Comparison of ENCODE assay signal across 13 mouse cellular contexts in the genomic region with DNA sequence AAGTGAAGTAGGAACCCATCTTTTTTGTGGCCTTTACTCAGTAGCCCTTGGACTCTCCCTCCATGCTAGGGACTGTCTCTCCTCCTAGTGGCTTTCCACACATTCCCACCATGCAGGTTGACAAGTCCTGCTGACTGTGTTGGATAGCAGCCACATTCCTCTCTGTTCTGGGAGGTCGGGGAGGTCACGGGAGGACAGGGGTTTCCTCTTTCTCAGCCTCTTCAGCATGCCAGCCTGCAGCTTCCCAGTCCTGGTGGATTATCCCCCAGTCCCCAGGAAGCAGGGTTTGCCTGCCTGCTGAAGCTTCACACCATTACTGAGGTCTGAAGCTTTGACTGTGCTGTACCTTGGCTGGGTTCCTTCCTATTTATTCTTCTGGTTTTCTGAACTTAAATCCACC. TPM values are rescaled to one million over a fixed set of nuclear protein-coding genes. Genes with fewer than 3 reads are reported as not detected.
DNase-seq lines count a peak whose midpoint lies in the region; ATAC-seq and TF ChIP-seq lines count a peak whose summit lies in the region.
"Had no signal": no experiment of that assay in that cellular context is flagged by ENCODE, and none has a peak within 500 bp of the region (broad histone marks: within the 10 kb centered on the region; RNA-seq: fewer than 3 reads in every experiment).

No protein-coding gene starts in this region.

- no peaks in the 10 kb centered on the region for H3K27me3 ChIP-seq in heart, adult 2 months (ENCODE audit: control insufficient read depth, insufficient read depth, low read length)
- H3K27me3 ChIP-seq in neural tube, embryonic 11.5 days (ENCODE audit: control insufficient read depth, insufficient read depth, low read length), result no peaks in the 10 kb centered on the region
- no peaks in the 10 kb centered on the region for H3K27me3 ChIP-seq in neural tube, embryonic 15.5 days (replicated peaks)
- no peaks in the 10 kb centered on the region for H3K27me3 ChIP-seq in heart, embryonic 10.5 days (ENCODE audit: insufficient read depth, poor library complexity, severe bottlenecking)

- WGBS in heart, adult 2 months, result 10% methylated on average over 2 of the region's 2 CpGs
- WGBS in neural tube, embryonic 11.5 days, result 29% methylated on average over 2 of the region's 2 CpGs
- whole genome bisulfite sequencing in neural tube, embryonic 15.5 days, result 33% methylated on average over 2 of the region's 2 CpGs
- 2% methylated on average over 2 of the region's 2 CpGs for WGBS in heart, embryonic 10.5 days

- no peak overlapping the region for H3K4me3 ChIP-seq in heart, adult 2 months
- H3K4me3 ChIP-seq in neural tube, embryonic 11.5 days (ENCODE audit: low read depth, low read length), result no peak overlapping the region
- no peak overlapping the region for H3K4me3 ChIP-seq in neural tube, embryonic 15.5 days (replicated peaks)
- H3K4me3 ChIP-seq in heart, embryonic 10.5 days, result no peak overlapping the region
- H3K4me3 ChIP-seq: embryonic facial prominence, embryonic 15.5 days; intestine, embryonic 15.5 days; liver, embryonic 12.5 days had no signal

- peak; percentile 15; the same call in 1 of the 2 replicates for TF ChIP-seq CTCF in heart, adult 2 months (IDR thresholded peaks at IDR 0.05)

- H3K4me2 ChIP-seq in neural tube, embryonic 11.5 days (ENCODE audit: low read depth), result no peak overlapping the region
- no peak overlapping the region for H3K4me2 ChIP-seq in neural tube, embryonic 15.5 days
- H3K4me2 ChIP-seq: embryonic facial prominence, embryonic 15.5 days; intestine, embryonic 15.5 days; liver, embryonic 12.5 days had no signal

- no peaks in the 10 kb centered on the region for H3K79me2 ChIP-seq in heart, adult 2 months (replicated peaks; ENCODE audit: control insufficient read depth, insufficient read depth, low read length)

- peak; percentile 70; the same call in 1 of the 2 replicates for TF ChIP-seq EP300 in heart, adult 2 months (IDR thresholded peaks at IDR 0.05; ENCODE audit: insufficient read depth, low read depth, low read length)

- H3K27ac ChIP-seq in heart, adult 2 months, result peak overlapping the region; percentile 77
- no peak overlapping the region for H3K27ac ChIP-seq in neural tube, embryonic 11.5 days (ENCODE audit: low read depth, low read length)
- H3K27ac ChIP-seq in neural tube, embryonic 15.5 days (replicated peaks), result no peak overlapping the region
- H3K27ac ChIP-seq in heart, embryonic 10.5 days, result peak overlapping the region; percentile 86
- H3K27ac ChIP-seq: embryonic facial prominence, embryonic 15.5 days; intestine, embryonic 15.5 days; liver, embryonic 12.5 days had no signal

- H3K4me1 ChIP-seq in heart, adult 2 months (ENCODE audit: control insufficient read depth, insufficient read depth, low read length), result peaks cover 17% of the 10 kb centered on the region
- H3K4me1 ChIP-seq in neural tube, embryonic 11.5 days (ENCODE audit: control insufficient read depth, insufficient read depth, low read length), result peaks cover 4% of the 10 kb centered on the region; the same call in 1 of the 2 replicates
- peaks cover 5% of the 10 kb centered on the region for H3K4me1 ChIP-seq in neural tube, embryonic 15.5 days
- peaks cover 50% of the 10 kb centered on the region for H3K4me1 ChIP-seq in heart, embryonic 10.5 days

- DNase-seq in heart, adult 2 months, result no peak
- DNase-seq in heart, postnatal 36 days, result no peak
- peak; percentile 36 for DNase-seq in neural tube, embryonic 11.5 days (ENCODE audit: low spot score)
- no peak for DNase-seq in heart, embryonic 10.5 days (ENCODE audit: low spot score)
- peak; percentile 67 for DNase-seq in yolk sac, embryonic 10.5 days (ENCODE audit: low spot score)
- DNase-seq in layer of hippocampus, adult 9-10 months (ENCODE audit: low spot score), result no peak
- no peak for DNase-seq in left cerebral cortex, adult 8-10 months (ENCODE audit: low spot score in 2 of 2)
- DNase-seq: lung, postnatal 36 days; spleen, adult 18-20 months had no signal

- TF ChIP-seq POLR2A in heart, adult 2 months (IDR thresholded peaks at IDR 0.05; ENCODE audit: insufficient read depth, low read depth, low read length), result no peak

- H3K9ac ChIP-seq in heart, adult 2 months (ENCODE audit: low read depth, low read length), result no peak overlapping the region
- H3K9ac ChIP-seq in neural tube, embryonic 11.5 days (ENCODE audit: low read length), result no peak overlapping the region
- H3K9ac ChIP-seq in neural tube, embryonic 15.5 days (replicated peaks), result no peak overlapping the region
- H3K9ac ChIP-seq: embryonic facial prominence, embryonic 15.5 days; intestine, embryonic 15.5 days; liver, embryonic 12.5 days had no signal

- ATAC-seq in neural tube, embryonic 11.5 days (ENCODE audit: insufficient read depth, low FRiP score, low TSS enrichment), result no peak
- no peak for ATAC-seq in neural tube, embryonic 15.5 days (ENCODE audit: low FRiP score)
- ATAC-seq: intestine, embryonic 15.5 days; liver, embryonic 12.5 days had no signal

- no peaks in the 10 kb centered on the region for H3K36me3 ChIP-seq in heart, adult 2 months (ENCODE audit: control insufficient read depth, insufficient read depth, low read length)
- no peaks in the 10 kb centered on the region for H3K36me3 ChIP-seq in neural tube, embryonic 11.5 days (ENCODE audit: control insufficient read depth, insufficient read depth, low read length)
- no peaks in the 10 kb centered on the region for H3K36me3 ChIP-seq in neural tube, embryonic 15.5 days
- H3K36me3 ChIP-seq in heart, embryonic 10.5 days, result peaks cover 2% of the 10 kb centered on the region; the same call in 1 of the 2 replicates
- H3K36me3 ChIP-seq: embryonic facial prominence, embryonic 15.5 days; intestine, embryonic 15.5 days; liver, embryonic 12.5 days had no signal

- intact Hi-C loops in heart, adult 2 months (cut with DNase I), result loop anchor here (2.0 kb wide), 1 partner anchor 37 kb away; no protein-coding TSS in a partner anchor
- intact Hi-C loops in heart, postnatal 36 days (cut with DNase I), result loop anchor here (2.0 kb wide), 1 partner anchor 57 kb away; no protein-coding TSS in a partner anchor

- H3K9me3 ChIP-seq in neural tube, embryonic 11.5 days (ENCODE audit: control insufficient read depth, low read length), result no peaks in the 10 kb centered on the region
- no peaks in the 10 kb centered on the region for H3K9me3 ChIP-seq in neural tube, embryonic 15.5 days (replicated peaks)
- H3K9me3 ChIP-seq in heart, embryonic 10.5 days, result peaks cover 7% of the 10 kb centered on the region; the same call in 1 of the 2 replicates
- H3K9me3 ChIP-seq: intestine, embryonic 15.5 days had no signal

RNA-seq across cellular contexts. Expression of gene Adarb1, which starts 29.7 kb away (rescaled TPM):
- total RNA-seq in heart, adult 2 months (2021), result 10 to 100 TPM; 17.1 to 17.2 TPM
- polyA plus RNA-seq in heart, adult 2 months (2012; rRNA removed), result 11.4 and 17.2 TPM in 2 replicates
- total RNA-seq in heart, postnatal 36 days (2021), result 10 to 100 TPM; 16.9 to 22.0 TPM
- polyA plus RNA-seq in neural tube, embryonic 11.5 days (2014; fragmentation: Nextera tagmentation; extraction: Ambion mirVana), result 5.1 and 5.2 TPM in 2 replicates
- 17.9 and 19.8 TPM in 2 replicates for polyA plus RNA-seq in neural tube, embryonic 15.5 days (2015; fragmentation: Nextera tagmentation; extraction: Ambion mirVana)
- 9.2 and 9.9 TPM in 2 replicates for polyA plus RNA-seq in heart, embryonic 10.5 days (2016; fragmentation: Nextera tagmentation; extraction: Ambion mirVana)
- total RNA-seq in left cerebral cortex, adult 8-10 months (2022), result 100 to 1,000 TPM; 130 to 141 (median 135) TPM

Comparison
In these comparisons a context has a peak if more than half of its experiments do, and no peak if none do; other contexts are left out.
1. DNase-seq: peak in neural tube, embryonic 11.5 days (single experiment) and yolk sac, embryonic 10.5 days (single experiment); none in heart, adult 2 months (0 of 2), heart, postnatal 36 days (0 of 2), heart, embryonic 10.5 days (single experiment), layer of hippocampus, adult 9-10 months (single experiment) and left cerebral cortex, adult 8-10 months (0 of 2).
2. H3K27ac ChIP-seq: peak in heart, adult 2 months (single experiment) and heart, embryonic 10.5 days (single experiment); none in neural tube, embryonic 11.5 days (single experiment) and neural tube, embryonic 15.5 days (single experiment).